Mouse (Mus musculus) lung, postnatal 0 days (tissue): ENCODE measurements at regions not wholly inside any gene's neighbourhood (a gene's known extent, or its start where the extent isn't known, plus 50 kb on each side); places are given as distances from the start of the nearest gene placed in this dataset.

ENCODE experiments used
- ATAC-seq: fragments of 200-750 bp; cut with Nextera tagmentation; 2 replicates; pipeline ENCODE4 v1.8.0; 2017; ENCODE audit warnings: moderate library complexity
- DNase-seq: peaks from one replicate; pipeline ENCODE4 v3.0.0-alpha.2; 2016; ENCODE audit warnings: low spot score
- H3K27ac ChIP-seq: fragments of 300-500 bp; sonication (generic); 2 replicates; pipeline ENCODE4 v1.5.1; 2014; ENCODE audit warnings: antibody characterized with exemption, mild to moderate bottlenecking, low read length, mixed read lengths
- H3K27me3 ChIP-seq: fragments of 300-500 bp; sonication (generic); replicated peaks from 2 replicates; pipeline ENCODE4 v1.6.1; 2014; ENCODE audit warnings: low read length, mixed read lengths; ENCODE audit not compliant: insufficient read depth
- H3K36me3 ChIP-seq: fragments of 300-500 bp; sonication (generic); 2 replicates; pipeline ENCODE4 v1.6.1; 2014; ENCODE audit warnings: low read length, mixed read lengths; ENCODE audit not compliant: insufficient read depth
- H3K4me1 ChIP-seq: fragments of 300-500 bp; sonication (generic); 2 replicates; pipeline ENCODE4 v1.6.1; 2014; ENCODE audit warnings: antibody characterized with exemption, low read depth, low read length, mixed read lengths; ENCODE audit not compliant: insufficient read depth
- H3K4me2 ChIP-seq: fragments of 300-500 bp; sonication (generic); replicated peaks from 2 replicates; pipeline ENCODE4 v1.6.1; 2014; ENCODE audit warnings: low read depth, mild to moderate bottlenecking, low read length, moderate library complexity, mixed read lengths
- H3K4me3 ChIP-seq: fragments of 300-500 bp; sonication (generic); 2 replicates; pipeline ENCODE4 v1.5.1; 2014; ENCODE audit warnings: low read depth, low read length
- H3K9ac ChIP-seq: fragments of 300-500 bp; sonication (generic); replicated peaks from 2 replicates; pipeline ENCODE4 v1.6.1; 2014; ENCODE audit warnings: low read depth, mild to moderate bottlenecking
- H3K9me3 ChIP-seq: fragments of 300-500 bp; sonication (generic); 2 replicates; pipeline ENCODE4 v1.6.1; 2016; ENCODE audit warnings: low read length, mixed read lengths
- CTCF ChIP-seq: IDR thresholded peaks from 2 replicates; pipeline ENCODE4 v1.5.1; 2016; ENCODE audit warnings: antibody characterized with exemption, mild to moderate bottlenecking
- EP300 ChIP-seq: IDR thresholded peaks from 2 replicates; pipeline ENCODE4 v1.6.1; 2016; ENCODE audit warnings: antibody characterized with exemption, mild to moderate bottlenecking, control low read depth
- WGBS: fragments of 180-500 bp; shearing (Covaris S2); extraction: QIAGEN DNeasy Blood & Tissue Kit; methylation state at CpG from one replicate; pipeline ENCODE4 v1.1.7; 2014; 5-methylcytosine and 5-hydroxymethylcytosine counted together

DNA sequence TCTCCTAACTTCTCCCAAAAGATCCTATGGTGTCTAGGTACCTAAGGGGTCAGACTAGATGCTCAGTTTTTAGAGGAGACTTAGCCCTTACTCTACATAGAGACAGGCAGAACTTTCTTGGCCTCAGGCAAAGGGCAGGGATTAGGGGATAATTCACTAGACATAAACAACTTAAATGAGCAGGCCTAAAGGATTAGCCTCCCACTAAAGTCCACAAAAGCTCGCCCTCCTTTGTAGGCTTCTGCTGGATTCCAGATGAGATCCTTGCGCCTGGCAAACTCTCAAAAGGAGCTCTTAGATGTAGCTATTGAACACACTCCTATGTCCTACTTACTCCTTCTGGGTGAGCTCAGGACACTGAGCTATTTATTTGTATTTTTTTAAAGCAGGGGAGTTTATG, 509.9 kb upstream of the Plxna2 start:
- Histone ChIP-seq H3K27ac (no peak overlapping the region), H3K27me3 (no peaks in the 10 kb centered on the region), H3K4me2 (no peak overlapping the region), H3K9ac (no peak overlapping the region), H3K36me3 (no peaks in the 10 kb centered on the region), H3K4me3 (no peak overlapping the region), H3K9me3 (no peaks in the 10 kb centered on the region), H3K4me1 (no peaks in the 10 kb centered on the region)
- DNase-seq (no peak), ATAC-seq (no peak)
- WGBS, result 66% methylated on average over 2 of the region's 2 CpGs
- TF ChIP-seq CTCF (no peak), EP300 (no peak)

DNA sequence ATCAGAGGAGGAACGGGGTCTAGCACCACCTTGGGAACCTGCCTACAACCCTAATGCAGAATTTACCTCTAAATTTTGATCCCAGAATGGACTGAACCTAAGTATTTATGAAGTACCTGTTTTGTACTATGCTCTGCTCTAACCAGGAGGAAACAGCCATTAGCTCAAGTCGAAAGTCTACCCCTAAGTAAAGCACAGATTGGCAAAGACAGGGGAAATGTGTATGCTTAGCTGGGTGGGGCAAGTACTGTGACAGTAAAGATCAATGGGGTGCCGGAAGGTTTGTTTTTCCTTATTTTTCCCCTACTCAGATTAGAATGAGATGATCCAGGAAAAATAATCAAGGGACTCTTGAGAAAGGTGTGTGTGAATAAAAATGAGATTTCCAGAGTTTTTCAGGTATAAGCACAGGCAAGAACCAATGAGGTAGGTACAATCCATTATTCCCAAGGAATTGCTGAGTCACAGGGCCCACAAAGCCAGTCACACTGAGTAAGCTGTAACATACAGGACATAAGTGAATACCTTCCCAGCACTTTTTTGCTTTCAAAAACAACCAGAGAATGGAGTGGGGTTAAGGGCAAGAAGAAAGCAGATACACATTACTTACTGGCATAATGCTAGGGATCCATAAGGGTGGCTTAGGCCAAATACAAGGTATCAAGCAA, 510.6 kb upstream of the Plxna2 start:
- DNase-seq (no peak), ATAC-seq (no peak)
- Histone ChIP-seq H3K36me3 (no peaks in the 10 kb centered on the region), H3K9me3 (no peaks in the 10 kb centered on the region), H3K27me3 (no peaks in the 10 kb centered on the region), H3K4me1 (no peaks in the 10 kb centered on the region), H3K27ac (no peak overlapping the region), H3K9ac (no peak overlapping the region), H3K4me3 (no peak overlapping the region), H3K4me2 (no peak overlapping the region)
- WGBS, result 60% methylated on average over 3 of the region's 3 CpGs
- TF ChIP-seq CTCF (no peak), EP300 (no peak)

DNA sequence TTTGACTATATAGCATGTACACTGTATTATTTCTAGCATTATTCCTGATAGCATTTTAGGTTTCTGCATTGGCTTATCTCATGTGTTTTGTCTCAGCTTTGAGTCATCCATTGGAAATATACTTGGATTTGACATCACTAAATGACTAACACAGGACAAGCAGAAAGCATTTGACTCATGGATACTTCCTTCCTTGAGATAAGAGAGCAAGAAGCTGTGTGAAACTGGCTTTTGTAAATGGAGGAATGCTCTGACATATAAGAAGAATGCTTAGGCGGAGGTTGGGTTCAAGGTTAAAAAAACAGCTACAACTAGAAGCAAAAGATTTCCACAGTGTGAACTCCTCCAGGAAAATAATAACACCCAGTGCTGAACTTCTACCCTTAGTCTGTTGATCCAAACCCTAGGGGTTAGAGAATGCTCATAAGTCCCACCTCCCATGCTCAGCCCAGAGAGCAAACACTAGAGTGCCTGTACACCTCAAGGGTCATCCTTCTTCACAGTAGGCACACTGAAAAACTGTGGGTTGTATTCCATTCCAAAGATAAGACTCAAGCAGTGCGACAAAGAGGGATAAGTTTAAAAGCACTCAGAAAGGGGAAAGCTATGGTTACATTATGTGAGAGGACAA, 528.0 kb upstream of the Plxna2 start:
- DNase-seq (peak; percentile 52), ATAC-seq (peak; percentile 85)
- 48% methylated on average over 2 of the region's 2 CpGs for WGBS
- no peak overlapping the region for H3K4me3 ChIP-seq
- H3K9ac ChIP-seq, result no peak overlapping the region
- no peak overlapping the region for H3K27ac ChIP-seq
- no peaks in the 10 kb centered on the region for H3K27me3 ChIP-seq
- H3K4me1 ChIP-seq, result no peaks in the 10 kb centered on the region; the same call in 1 of the 2 replicates
- H3K4me2 ChIP-seq, result no peak overlapping the region
- no peaks in the 10 kb centered on the region for H3K9me3 ChIP-seq
- no peaks in the 10 kb centered on the region for H3K36me3 ChIP-seq
- TF ChIP-seq EP300 (no peak), CTCF (no peak)

DNA sequence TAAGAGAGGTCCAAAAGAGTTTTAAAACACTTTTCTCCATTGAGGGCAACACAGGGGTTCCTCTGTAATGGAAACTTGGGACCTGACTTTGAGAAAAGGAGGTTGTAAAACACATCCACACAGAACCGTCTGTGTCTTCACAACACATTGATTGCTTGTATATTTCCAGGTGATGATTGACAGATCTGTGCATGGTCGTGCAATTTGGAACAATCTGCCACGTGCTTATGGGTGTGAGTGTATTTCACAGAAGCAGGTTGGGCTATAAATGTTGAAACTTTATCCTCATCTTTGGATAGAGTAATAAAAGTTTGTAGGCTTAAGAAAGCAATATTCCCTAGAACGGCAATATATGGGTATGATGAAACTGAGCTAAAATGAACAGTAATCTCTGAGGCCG, 559.5 kb upstream of the Plxna2 start:
- no peaks in the 10 kb centered on the region for H3K9me3 ChIP-seq
- H3K4me2 ChIP-seq, result no peak overlapping the region
- H3K9ac ChIP-seq, result no peak overlapping the region
- no peak overlapping the region for H3K27ac ChIP-seq
- no peaks in the 10 kb centered on the region for H3K4me1 ChIP-seq
- no peak for DNase-seq
- no peaks in the 10 kb centered on the region for H3K27me3 ChIP-seq
- H3K36me3 ChIP-seq, result no peaks in the 10 kb centered on the region
- ATAC-seq, result no peak
- WGBS, result 77% methylated on average over 5 of the region's 5 CpGs
- TF ChIP-seq EP300, result no peak
- TF ChIP-seq CTCF, result no peak
- H3K4me3 ChIP-seq, result no peak overlapping the region

DNA sequence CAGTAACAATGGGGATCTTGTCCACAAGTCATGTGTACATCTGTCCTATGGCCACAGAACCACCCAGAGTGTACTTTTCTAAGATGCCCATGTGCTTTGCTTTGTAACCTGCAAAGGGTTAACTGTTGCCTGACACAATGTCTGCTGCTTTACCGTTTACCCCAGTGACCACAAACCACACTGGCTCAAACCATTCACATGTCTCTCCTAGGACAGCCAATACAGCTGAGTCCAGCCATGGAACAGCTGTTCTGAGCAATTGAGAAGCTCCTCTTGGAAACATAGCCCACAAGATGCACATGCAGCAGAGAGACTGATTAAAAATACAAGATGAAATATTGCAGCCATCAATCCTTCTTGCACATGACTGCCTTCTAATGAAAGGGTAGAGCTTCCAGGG, 561.5 kb upstream of the Plxna2 start:
- no peak overlapping the region for H3K4me3 ChIP-seq
- H3K27me3 ChIP-seq, result no peaks in the 10 kb centered on the region
- no peak for TF ChIP-seq CTCF
- no peak for TF ChIP-seq EP300
- H3K9me3 ChIP-seq, result no peaks in the 10 kb centered on the region
- H3K4me1 ChIP-seq, result no peaks in the 10 kb centered on the region
- H3K36me3 ChIP-seq, result no peaks in the 10 kb centered on the region
- no peak for DNase-seq
- H3K4me2 ChIP-seq, result no peak overlapping the region
- ATAC-seq, result no peak
- H3K9ac ChIP-seq, result no peak overlapping the region
- 9% methylated on average over 1 of the region's 1 CpGs for WGBS
- H3K27ac ChIP-seq, result no peak overlapping the region

DNA sequence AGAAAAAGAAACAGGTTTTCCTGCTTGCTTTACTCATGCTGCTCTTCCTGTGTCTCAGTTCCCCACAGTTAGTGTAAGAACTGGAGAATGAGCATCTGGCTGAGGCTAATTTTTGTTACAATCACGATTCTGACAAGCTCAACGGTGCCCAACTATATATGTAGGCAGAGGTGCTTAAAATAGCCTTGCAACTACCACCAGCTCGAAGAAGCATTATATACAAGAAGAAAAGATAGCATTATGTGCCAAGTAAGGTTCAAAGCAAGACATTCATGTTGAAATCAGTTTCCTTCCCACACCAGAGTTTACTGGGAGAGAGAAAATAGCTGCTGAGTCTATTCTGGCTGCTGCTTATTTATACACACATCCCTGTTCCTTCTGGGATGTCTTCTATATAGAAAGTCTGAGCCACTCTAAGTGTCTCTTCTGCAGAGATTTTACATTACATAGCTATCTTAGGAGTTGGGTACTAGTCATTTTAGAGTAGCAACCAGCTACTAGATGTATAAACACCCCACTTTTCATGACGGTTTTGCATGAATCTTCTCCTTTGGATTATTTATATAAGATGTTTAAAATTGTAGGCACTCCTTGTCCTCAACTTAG, 568.2 kb upstream of the Plxna2 start:
- no peaks in the 10 kb centered on the region for H3K9me3 ChIP-seq
- WGBS, result 33% methylated on average over 4 of the region's 4 CpGs
- DNase-seq (no peak), ATAC-seq (no peak)
- H3K4me2 ChIP-seq, result no peak overlapping the region
- H3K4me3 ChIP-seq, result no peak overlapping the region
- no peak overlapping the region for H3K9ac ChIP-seq
- no peaks in the 10 kb centered on the region for H3K27me3 ChIP-seq
- H3K36me3 ChIP-seq, result no peaks in the 10 kb centered on the region
- H3K27ac ChIP-seq, result no peak overlapping the region
- no peak for TF ChIP-seq CTCF
- no peak for TF ChIP-seq EP300
- H3K4me1 ChIP-seq, result no peaks in the 10 kb centered on the region
